Mouse (Mus musculus) left cerebral cortex, adult 8-10 months (tissue): ENCODE data around the gene Smndc1. TPM values are rescaled to one million over a fixed set of nuclear protein-coding genes. Genes with fewer than 3 reads are reported as not detected.

Experiments
- DNase-seq, 2 experiments: peaks; one replicate each; pipeline ENCODE4 v3.0.0; 2022; ENCODE audit warnings: low spot score in 2 of 2
- total RNA-seq, 4 experiments: library from RNA; stranded (reverse); gene quantifications; 2 replicates each; pipeline ENCODE4 v1.2.4; 2022

The Smndc1 gene
- total RNA-seq, result 10 to 100 TPM; 33.2 to 38.1 (median 36.3) TPM

GRCm38 (mm10) chr19:53390495-53391007 is at the start of gene Smndc1:
Smndc1 (minus strand) TSS chr19:53390578.
- peak; percentile 97 to 100 for DNase-seq

- no peak for DNase-seq
These were observed 49.0 kb upstream of the Smndc1 start for GRCm38 (mm10) chr19:53439340-53439739.

- DNase-seq, result no peak
These were observed 47.6 kb upstream of the Smndc1 start for GRCm38 (mm10) chr19:53437991-53438390.

- no peak for DNase-seq
These were observed 47.1 kb upstream of the Smndc1 start for GRCm38 (mm10) chr19:53437311-53437958.

GRCm38 (mm10) chr19:53433949-53434689 is 43.7 kb upstream of the Smndc1 start:
- no peak for DNase-seq

- no peak for DNase-seq
These were observed 40.6 kb upstream of the Smndc1 start for GRCm38 (mm10) chr19:53431003-53431402.

GRCm38 (mm10) chr19:53430356-53430755 is 40.0 kb upstream of the Smndc1 start:
- DNase-seq, result peak; percentile 49 to 87

GRCm38 (mm10) chr19:53427817-53428216 is 37.4 kb upstream of the Smndc1 start:
- DNase-seq, result peak in 1 of 2 experiments; percentile 65

- DNase-seq, result no peak
These were observed 37.0 kb upstream of the Smndc1 start for GRCm38 (mm10) chr19:53427346-53427745.

- DNase-seq, result no peak
These were observed 35.4 kb upstream of the Smndc1 start for GRCm38 (mm10) chr19:53425824-53426223.

GRCm38 (mm10) chr19:53424629-53425028 is 34.3 kb upstream of the Smndc1 start:
- no peak for DNase-seq

- no peak for DNase-seq
These were observed 33.6 kb upstream of the Smndc1 start for GRCm38 (mm10) chr19:53423816-53424465.

- no peak for DNase-seq
These were observed 33.0 kb upstream of the Smndc1 start for GRCm38 (mm10) chr19:53423341-53423753.

GRCm38 (mm10) chr19:53422358-53423308 is 32.3 kb upstream of the Smndc1 start:
- no peak for DNase-seq

- DNase-seq, result no peak
These were observed 31.3 kb upstream of the Smndc1 start for GRCm38 (mm10) chr19:53421583-53422188.

- peak; percentile 43 to 48 for DNase-seq
These were observed 30.7 kb upstream of the Smndc1 start for GRCm38 (mm10) chr19:53420924-53421582.

- DNase-seq, result no peak
These were observed 29.5 kb upstream of the Smndc1 start for GRCm38 (mm10) chr19:53419834-53420233.

GRCm38 (mm10) chr19:53415198-53415597 is 24.8 kb upstream of the Smndc1 start:
- peak; percentile 18 to 44 for DNase-seq

GRCm38 (mm10) chr19:53414650-53415049 is 24.3 kb upstream of the Smndc1 start:
- no peak for DNase-seq
